Comparison of ENCODE assay signal across 18 mouse cellular contexts in genomic region chr6:53306156-53306555, GRCm38 (mm10). TPM values are rescaled to one million over a fixed set of nuclear protein-coding genes. Genes with fewer than 3 reads are reported as not detected.
A peak's percentile ranks its signal among the peaks of the same experiment; 100 is the strongest.
DNase-seq lines count a peak whose midpoint lies in the region; ATAC-seq and TF ChIP-seq lines count a peak whose summit lies in the region.
"Had no signal": no experiment of that assay in that cellular context is flagged by ENCODE, and none has a peak within 500 bp of the region (broad histone marks: within the 10 kb centered on the region; RNA-seq: fewer than 3 reads in every experiment).

No protein-coding gene starts in this region.

- peak overlapping the region; percentile 47 for H3K27ac ChIP-seq in forebrain, embryonic 12.5 days
- H3K27ac ChIP-seq in forebrain, postnatal 0 days (ENCODE audit: low read depth, low read length), result no peak overlapping the region
- H3K27ac ChIP-seq in forebrain, embryonic 13.5 days, result peak overlapping the region; percentile 46
- peak overlapping the region; percentile 51 for H3K27ac ChIP-seq in forebrain, embryonic 15.5 days (replicated peaks)
- H3K27ac ChIP-seq: embryonic facial prominence, embryonic 10.5 days; embryonic facial prominence, embryonic 12.5 days had no signal

- WGBS in forebrain, embryonic 12.5 days, result 54% methylated on average over 4 of the region's 4 CpGs
- WGBS in forebrain, postnatal 0 days, result 34% methylated on average over 4 of the region's 4 CpGs
- 37% methylated on average over 4 of the region's 4 CpGs for WGBS in forebrain, embryonic 13.5 days
- WGBS in forebrain, embryonic 15.5 days, result 33% methylated on average over 4 of the region's 4 CpGs

- no peak for ATAC-seq in forebrain, embryonic 12.5 days (ENCODE audit: low FRiP score)
- ATAC-seq in forebrain, postnatal 0 days, result no peak
- peak; percentile 38 for ATAC-seq in forebrain, embryonic 13.5 days
- ATAC-seq in forebrain, embryonic 15.5 days (replicated peaks), result peak; percentile 63
- ATAC-seq in megakaryocyte, adult 5-6 weeks (ENCODE audit: poor library complexity, severe bottlenecking), result no peak

- H3K4me2 ChIP-seq in forebrain, embryonic 12.5 days, result no peak overlapping the region; the same call in 1 of the 2 replicates
- H3K4me2 ChIP-seq in forebrain, postnatal 0 days (ENCODE audit: low read depth), result no peak overlapping the region
- peak overlapping the region; percentile 14; the same call in 1 of the 2 replicates for H3K4me2 ChIP-seq in forebrain, embryonic 13.5 days
- H3K4me2 ChIP-seq in forebrain, embryonic 15.5 days (replicated peaks), result no peak overlapping the region
- H3K4me2 ChIP-seq: embryonic facial prominence, embryonic 12.5 days had no signal

- no peaks in the 10 kb centered on the region for H3K9me3 ChIP-seq in forebrain, embryonic 12.5 days
- H3K9me3 ChIP-seq in forebrain, postnatal 0 days (ENCODE audit: low read length), result no peaks in the 10 kb centered on the region
- H3K9me3 ChIP-seq in forebrain, embryonic 13.5 days (replicated peaks), result no peaks in the 10 kb centered on the region
- no peaks in the 10 kb centered on the region for H3K9me3 ChIP-seq in forebrain, embryonic 15.5 days
- H3K9me3 ChIP-seq: embryonic facial prominence, embryonic 10.5 days; embryonic facial prominence, embryonic 12.5 days had no signal

- H3K27me3 ChIP-seq in forebrain, embryonic 12.5 days, result no peaks in the 10 kb centered on the region
- no peaks in the 10 kb centered on the region for H3K27me3 ChIP-seq in forebrain, postnatal 0 days (ENCODE audit: insufficient read depth, low read length)
- no peaks in the 10 kb centered on the region for H3K27me3 ChIP-seq in forebrain, embryonic 13.5 days
- no peaks in the 10 kb centered on the region for H3K27me3 ChIP-seq in forebrain, embryonic 15.5 days
- H3K27me3 ChIP-seq: embryonic facial prominence, embryonic 12.5 days had no signal

- intact Hi-C loops in gastrocnemius, postnatal 36 days (cut with DNase I), result no loop called here

- no peak for TF ChIP-seq CTCF in forebrain, postnatal 0 days (IDR thresholded peaks at IDR 0.05; ENCODE audit: low read depth)

- H3K9ac ChIP-seq in forebrain, embryonic 12.5 days, result no peak overlapping the region
- no peak overlapping the region for H3K9ac ChIP-seq in forebrain, postnatal 0 days
- H3K9ac ChIP-seq in forebrain, embryonic 13.5 days, result no peak overlapping the region
- H3K9ac ChIP-seq in forebrain, embryonic 15.5 days (replicated peaks), result no peak overlapping the region
- H3K9ac ChIP-seq: embryonic facial prominence, embryonic 12.5 days had no signal

- peaks cover 26% of the 10 kb centered on the region for H3K4me1 ChIP-seq in forebrain, embryonic 12.5 days
- no peaks in the 10 kb centered on the region; the same call in 1 of the 2 replicates for H3K4me1 ChIP-seq in forebrain, postnatal 0 days (ENCODE audit: insufficient read depth)
- peaks cover 50% of the 10 kb centered on the region for H3K4me1 ChIP-seq in forebrain, embryonic 13.5 days
- peaks cover 22% of the 10 kb centered on the region for H3K4me1 ChIP-seq in forebrain, embryonic 15.5 days

- no peaks in the 10 kb centered on the region for H3K36me3 ChIP-seq in forebrain, embryonic 12.5 days (replicated peaks)
- no peaks in the 10 kb centered on the region for H3K36me3 ChIP-seq in forebrain, postnatal 0 days (ENCODE audit: insufficient read depth)
- H3K36me3 ChIP-seq in forebrain, embryonic 13.5 days (ENCODE audit: poor library complexity, severe bottlenecking), result no peaks in the 10 kb centered on the region
- H3K36me3 ChIP-seq in forebrain, embryonic 15.5 days, result no peaks in the 10 kb centered on the region
- H3K36me3 ChIP-seq: embryonic facial prominence, embryonic 10.5 days; embryonic facial prominence, embryonic 12.5 days had no signal

- no peak for DNase-seq in forebrain, postnatal 0 days
- DNase-seq in urinary bladder, postnatal 14 days (ENCODE audit: low spot score), result no peak
- no peak for DNase-seq in gastrocnemius, postnatal 36 days
- DNase-seq: adrenal gland, adult 2 months; adrenal gland, postnatal 10 days; adrenal gland, postnatal 25 days; cerebellum, adult 11-12 months; cerebellum, adult 2 months; cerebellum, adult 9-10 months; cerebellum, postnatal 10 days; cerebellum, postnatal 25 days had no signal

- no peak overlapping the region for H3K4me3 ChIP-seq in forebrain, embryonic 12.5 days (replicated peaks)
- no peak overlapping the region for H3K4me3 ChIP-seq in forebrain, postnatal 0 days (ENCODE audit: low read depth, low read length)
- H3K4me3 ChIP-seq in forebrain, embryonic 13.5 days, result no peak overlapping the region
- no peak overlapping the region for H3K4me3 ChIP-seq in forebrain, embryonic 15.5 days
- H3K4me3 ChIP-seq: embryonic facial prominence, embryonic 10.5 days; embryonic facial prominence, embryonic 12.5 days had no signal

RNA-seq across cellular contexts. Expression of gene Creb5, which starts 19.1 kb away (rescaled TPM):
- polyA plus RNA-seq in forebrain, embryonic 12.5 days (2016; fragmentation: Nextera tagmentation; extraction: Ambion mirVana), result 30.8 and 38.9 TPM in 2 replicates
- total RNA-seq in forebrain, postnatal 0 days (2014; rRNA removed), result 2.3 and 2.4 TPM in 2 replicates
- polyA plus RNA-seq in forebrain, postnatal 0 days (2015; fragmentation: Nextera tagmentation; extraction: Ambion mirVana), result 1.2 and 3.2 TPM in 2 replicates
- 31.6 and 31.7 TPM in 2 replicates for polyA plus RNA-seq in forebrain, embryonic 13.5 days (2015; fragmentation: Nextera tagmentation; extraction: Ambion mirVana)
- 14.5 and 18.3 TPM in 2 replicates for polyA plus RNA-seq in forebrain, embryonic 15.5 days (2015; fragmentation: Nextera tagmentation; extraction: Ambion mirVana)
- total RNA-seq in megakaryocyte, adult 5-6 weeks (2015), result 0.04 and 0.07 TPM in 2 replicates
- total RNA-seq in megakaryocyte, adult 5-6 weeks (2017), result 0.07 TPM in 1 of 2 replicates, not detected in the other
- total RNA-seq in gastrocnemius, postnatal 36 days (2021), result 1 to 10 TPM; 7.1 to 7.8 TPM
- total RNA-seq: MEL had no signal

Comparison
In these comparisons a context has a peak if more than half of its experiments do, and no peak if none do; other contexts are left out.
1. ATAC-seq: peak in forebrain, embryonic 13.5 days (single experiment) and forebrain, embryonic 15.5 days (single experiment); none in forebrain, embryonic 12.5 days (single experiment), forebrain, postnatal 0 days (single experiment) and megakaryocyte, adult 5-6 weeks (single experiment).